Mouse (Mus musculus) frontal cortex, postnatal 14 days (tissue): ENCODE results near the gene Syndig1l.

Experiments
- DNase-seq, 2 experiments: peaks; one replicate each; pipeline ENCODE4 v3.0.0; 2022; ENCODE audit warnings: low spot score in 2 of 2

Syndig1l gene

DNA sequence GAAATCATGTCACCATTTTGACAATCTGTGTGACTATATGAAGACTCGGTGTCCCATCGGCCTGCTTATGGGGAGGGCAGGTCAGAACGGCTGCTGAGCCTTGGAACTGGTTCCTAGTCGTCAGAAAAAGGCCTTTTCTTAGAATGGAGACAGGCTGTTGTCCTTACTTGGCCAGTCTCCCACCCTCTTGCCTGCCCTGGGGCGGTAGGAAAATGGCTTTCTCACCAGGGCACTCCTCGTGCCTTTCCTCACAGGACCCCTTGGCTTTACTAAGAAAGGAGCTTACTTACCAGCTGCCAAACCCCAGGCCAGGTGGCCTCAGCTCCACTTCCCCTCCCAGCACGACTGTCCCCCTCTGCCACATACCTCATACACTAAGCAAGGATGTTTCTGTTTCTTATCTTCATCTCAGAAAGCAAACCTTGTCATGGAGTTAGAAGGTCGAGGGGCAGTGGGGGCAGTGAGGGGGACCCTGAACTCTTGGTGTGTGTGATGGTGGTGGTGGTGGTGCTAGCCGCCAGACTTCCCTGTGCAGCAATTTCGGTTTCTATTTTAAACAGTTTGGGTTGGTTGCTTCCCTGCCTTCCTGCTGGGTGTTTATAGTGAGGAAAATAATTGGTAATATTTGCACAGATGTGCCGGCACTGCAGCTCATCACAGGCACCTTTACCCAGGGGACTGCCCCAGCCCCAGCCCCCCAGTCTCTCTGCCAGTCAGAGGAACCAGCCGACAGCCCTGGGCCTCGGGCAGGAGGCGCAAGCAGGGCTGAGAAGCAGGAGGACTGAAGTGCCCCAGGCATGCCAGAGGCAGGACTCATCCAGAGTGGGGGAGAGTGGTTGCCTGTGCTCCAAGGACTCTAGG, 23.7 kb downstream of the Syndig1l start:
- DNase-seq, result no peak

DNA sequence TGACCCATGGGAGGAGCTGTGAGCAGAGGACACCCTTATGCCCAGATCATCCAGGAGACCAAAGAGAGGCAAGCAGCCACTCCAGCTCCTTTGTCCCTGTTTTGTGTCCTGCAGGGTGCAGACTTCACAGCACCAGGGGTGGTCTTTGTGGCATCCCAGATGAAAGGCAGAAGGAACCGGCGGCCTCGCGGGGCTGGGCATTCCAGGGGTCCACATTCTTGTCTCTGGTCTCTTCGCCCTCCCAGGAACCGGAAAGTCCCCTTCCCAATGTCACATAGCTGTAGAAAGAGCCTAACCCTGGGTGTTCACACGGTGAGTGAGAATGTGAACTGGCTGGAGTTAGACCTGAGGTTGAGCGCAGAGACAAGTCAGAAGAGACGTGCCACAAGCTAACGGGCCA, 27.0 kb downstream of the Syndig1l start:
- no peak for DNase-seq

DNA sequence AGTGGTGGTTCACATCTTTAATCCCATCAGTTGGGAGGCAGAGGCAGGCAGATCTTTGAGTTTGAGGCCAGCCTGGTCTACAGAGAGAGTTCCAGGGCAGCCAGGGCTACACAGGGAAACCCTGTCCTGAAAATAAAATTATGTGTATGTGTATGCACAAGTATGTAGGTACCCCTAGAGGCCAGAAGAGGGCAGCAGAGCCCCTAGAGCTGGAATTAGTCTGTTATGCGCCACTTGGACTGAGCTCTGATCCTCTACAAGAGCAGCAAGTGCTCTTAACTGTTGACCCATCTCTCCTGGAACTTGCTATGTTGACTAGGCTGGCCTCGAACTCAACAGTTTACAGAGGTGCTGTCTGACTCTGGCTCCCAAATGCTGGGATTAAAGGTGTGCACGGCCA, 28.1 kb downstream of the Syndig1l start:
- DNase-seq, result no peak

DNA sequence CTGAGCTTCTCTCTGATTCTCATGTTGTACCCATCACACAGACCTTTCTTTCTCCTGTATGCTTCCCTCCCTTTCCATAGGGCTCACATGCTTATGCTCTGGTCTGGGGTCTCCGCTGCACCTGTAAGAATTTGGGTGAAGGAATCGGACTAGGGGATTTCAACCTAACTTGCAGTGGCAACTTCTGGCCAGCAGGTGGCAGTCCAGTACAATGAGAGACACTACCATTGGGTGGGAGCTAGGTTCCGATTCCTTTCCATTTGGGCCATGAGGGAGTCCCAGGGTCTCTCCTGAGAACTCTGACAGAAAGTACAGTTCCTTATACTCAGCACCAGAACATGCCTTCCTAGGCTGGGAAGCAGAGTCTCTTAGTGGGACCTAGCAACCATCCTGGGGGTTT, 44.7 kb downstream of the Syndig1l start:
- DNase-seq, result peak in 1 of 2 experiments; percentile 71

DNA sequence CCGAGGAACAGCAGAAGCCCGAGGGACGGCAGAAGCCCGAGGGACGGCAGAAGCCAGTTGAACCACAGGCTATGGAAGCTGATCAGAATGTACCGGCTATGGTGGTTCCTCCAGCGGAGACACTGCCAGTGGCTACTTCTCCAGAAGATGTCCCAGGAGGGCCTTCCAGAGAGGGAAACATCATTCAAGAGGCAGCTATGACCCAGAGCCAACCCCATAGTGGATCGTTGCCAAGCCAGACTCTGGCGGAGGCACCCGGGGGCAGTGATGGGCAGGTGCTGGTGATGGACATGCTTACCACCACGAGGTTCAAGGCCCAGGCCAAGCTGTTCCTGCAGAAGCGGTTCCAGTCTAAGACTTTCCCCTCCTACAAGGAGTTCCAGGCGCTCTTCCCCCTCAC, 48.4 kb downstream of the Syndig1l start:
- DNase-seq, result no peak

DNA sequence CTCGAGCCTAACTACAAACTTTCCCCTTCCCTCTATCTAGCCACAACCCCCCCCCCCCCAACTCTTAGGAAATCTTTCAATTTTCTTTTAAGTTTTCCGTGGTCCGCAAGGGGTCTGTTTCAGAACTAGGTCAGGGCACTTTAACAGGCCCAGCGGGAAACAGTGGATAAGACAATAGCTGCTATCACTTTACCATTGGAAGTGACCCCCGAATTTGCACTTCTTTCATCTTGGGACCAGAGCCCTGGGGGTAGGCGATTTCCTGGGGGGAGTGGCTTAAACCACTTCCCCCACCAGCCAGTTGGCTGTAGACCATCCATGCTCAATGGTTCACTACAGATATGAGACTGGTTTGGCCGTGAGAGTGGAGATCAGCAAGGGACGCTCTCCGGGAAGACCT, 58.0 kb downstream of the Syndig1l start, which contains the start of gene Vrtn:
Gene Vrtn (plus strand): TSS at position 366 of the 400 bp plus-strand sequence.
- DNase-seq, result no peak

DNA sequence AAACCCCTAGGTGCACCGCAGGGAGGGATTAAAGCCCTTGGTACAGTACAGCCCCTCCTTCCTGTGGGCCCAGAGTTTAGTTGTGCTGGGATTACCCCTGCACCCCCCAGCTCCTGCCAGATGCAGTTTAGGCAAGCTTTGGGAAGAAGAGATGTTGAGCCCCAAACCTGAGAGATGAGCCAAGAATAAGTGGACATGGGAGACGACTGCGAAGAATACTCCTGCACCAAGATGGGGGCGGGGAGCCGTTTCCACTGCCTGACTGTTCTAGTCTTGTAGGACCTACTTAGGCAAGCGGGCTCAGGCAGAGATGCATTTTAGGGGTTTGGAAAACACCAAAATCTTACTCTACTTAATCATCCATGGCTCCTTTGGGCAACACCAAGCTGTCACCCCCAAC, 58.4 kb downstream of the Syndig1l start:
- DNase-seq, result no peak

DNA sequence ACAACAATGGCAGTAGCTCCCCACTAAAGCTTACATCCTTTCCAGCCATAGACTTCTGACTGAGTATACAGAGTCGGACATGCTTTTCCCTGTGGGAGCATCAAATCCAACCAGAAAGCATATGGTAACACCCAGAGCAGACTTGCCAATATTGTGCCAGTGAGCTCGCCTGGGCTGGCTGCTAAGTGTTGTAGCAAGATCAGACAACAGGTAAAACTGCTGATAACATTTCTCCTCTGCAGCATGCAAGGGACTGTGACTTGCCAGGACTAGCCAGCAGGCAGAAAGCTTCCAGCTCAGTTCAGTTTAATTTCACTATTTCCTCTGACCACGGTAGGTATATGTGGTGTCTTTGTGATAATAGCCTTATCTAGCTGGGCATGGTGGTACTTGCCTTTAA, 66.8 kb downstream of the Syndig1l start:
- no peak for DNase-seq
